Mouse (Mus musculus) embryonic fibroblast, embryonic 13.5 days (primary cell): ENCODE results near the gene Abcc4.

Experiments
- CTCF ChIP-seq: IDR thresholded peaks from 2 replicates; pipeline ENCODE4 v1.5.1; 2011; ENCODE audit warnings: mild to moderate bottlenecking, control low read depth, low read length, moderate library complexity, borderline replicate concordance; ENCODE audit not compliant: insufficient read depth
- POLR2A ChIP-seq: IDR thresholded peaks from 2 replicates; pipeline ENCODE4 v1.6.1; 2011; ENCODE audit warnings: low read depth, mild to moderate bottlenecking, control low read depth, low read length, moderate library complexity

- TF ChIP-seq CTCF (no peak), POLR2A (no peak)
Observed at GRCm38 (mm10) chr14:118662124-118662523, 43.9 kb downstream of the Abcc4 start.
